Comparison of ENCODE assay signal across 16 mouse cellular contexts in genomic region chr16:96725071-96725724, GRCm38 (mm10).
DNase-seq lines count a peak whose midpoint lies in the region; ATAC-seq and TF ChIP-seq lines count a peak whose summit lies in the region.
"Had no signal": no experiment of that assay in that cellular context is flagged by ENCODE, and none has a peak within 500 bp of the region (broad histone marks: within the 10 kb centered on the region; RNA-seq: fewer than 3 reads in every experiment).

No protein-coding gene starts in this region.

- ATAC-seq in forebrain, embryonic 12.5 days (ENCODE audit: low FRiP score) = peak; percentile 44; the same call in 1 of the 2 replicates
- no peak for ATAC-seq in forebrain, embryonic 11.5 days (replicated peaks; ENCODE audit: low FRiP score)
- ATAC-seq in midbrain, embryonic 14.5 days (ENCODE audit: low FRiP score, low TSS enrichment) = peak; percentile 48
- no peak for ATAC-seq in monocyte, adult 5-6 weeks (replicated peaks; ENCODE audit: insufficient number of reproducible peaks, low FRiP score, low TSS enrichment, poor library complexity, severe bottlenecking)
- ATAC-seq: Patski had no signal

- H3K9me3 ChIP-seq in forebrain, embryonic 12.5 days = no peaks in the 10 kb centered on the region
- no peaks in the 10 kb centered on the region for H3K9me3 ChIP-seq in forebrain, embryonic 11.5 days (ENCODE audit: control insufficient read depth, low read length)
- H3K9me3 ChIP-seq in midbrain, embryonic 14.5 days (ENCODE audit: control insufficient read depth, low read length) = no peaks in the 10 kb centered on the region
- H3K9me3 ChIP-seq: embryonic facial prominence, embryonic 10.5 days had no signal

- DNase-seq in forebrain, embryonic 11.5 days (ENCODE audit: low spot score) = no peak
- no peak for DNase-seq in testis, postnatal 14 days (ENCODE audit: low spot score)
- peak; percentile 89 for DNase-seq in midbrain, embryonic 14.5 days
- no peak for DNase-seq in lung, postnatal 25 days (ENCODE audit: low spot score)
- no peak for DNase-seq in kidney, postnatal 4 days
- DNase-seq: gastrocnemius, adult 2 months; heart, postnatal 14 days; kidney, adult 11 months; kidney, postnatal 25 days; lung, adult 18-20 months; thymus, adult 2 months had no signal

- H3K9ac ChIP-seq in forebrain, embryonic 12.5 days = no peak overlapping the region
- no peak overlapping the region for H3K9ac ChIP-seq in forebrain, embryonic 11.5 days (ENCODE audit: low read length)
- no peak overlapping the region for H3K9ac ChIP-seq in midbrain, embryonic 14.5 days (replicated peaks; ENCODE audit: low read length)

- H3K36me3 ChIP-seq in forebrain, embryonic 12.5 days (replicated peaks) = no peaks in the 10 kb centered on the region
- no peaks in the 10 kb centered on the region for H3K36me3 ChIP-seq in forebrain, embryonic 11.5 days (ENCODE audit: control insufficient read depth, insufficient read depth, low read length)
- no peaks in the 10 kb centered on the region for H3K36me3 ChIP-seq in testis, adult 2 months (ENCODE audit: control insufficient read depth, insufficient read depth, low read length)
- H3K36me3 ChIP-seq in midbrain, embryonic 14.5 days (ENCODE audit: control insufficient read depth, insufficient read depth, low read length) = no peaks in the 10 kb centered on the region
- H3K36me3 ChIP-seq: embryonic facial prominence, embryonic 10.5 days had no signal

- H3K27ac ChIP-seq in forebrain, embryonic 12.5 days = 0 out of 2 replicates have a peak overlapping the region, but pooled peaks have one; percentile 5
- no peak overlapping the region for H3K27ac ChIP-seq in forebrain, embryonic 11.5 days (ENCODE audit: low read depth, low read length)
- H3K27ac ChIP-seq in testis, adult 2 months (ENCODE audit: control insufficient read depth, insufficient read depth, low read depth, low read length) = no peak overlapping the region
- peak overlapping the region; percentile 83 for H3K27ac ChIP-seq in midbrain, embryonic 14.5 days (replicated peaks; ENCODE audit: low read depth, low read length)
- H3K27ac ChIP-seq: embryonic facial prominence, embryonic 10.5 days; gastrocnemius, adult 2 months had no signal

- no peak overlapping the region for H3K4me2 ChIP-seq in forebrain, embryonic 12.5 days
- H3K4me2 ChIP-seq in forebrain, embryonic 11.5 days (ENCODE audit: low read depth, low read length, severe bottlenecking) = no peak overlapping the region
- H3K4me2 ChIP-seq in midbrain, embryonic 14.5 days (ENCODE audit: low read length) = peak overlapping the region; percentile 11; the same call in 1 of the 2 replicates

- 76% methylated on average over 8 of the region's 8 CpGs for WGBS in forebrain, embryonic 12.5 days
- 82% methylated on average over 8 of the region's 8 CpGs for WGBS in forebrain, embryonic 11.5 days
- WGBS in midbrain, embryonic 14.5 days = 55% methylated on average over 8 of the region's 8 CpGs

- H3K4me1 ChIP-seq in forebrain, embryonic 12.5 days = peaks cover 28% of the 10 kb centered on the region
- no peaks in the 10 kb centered on the region; the same call in 1 of the 2 replicates for H3K4me1 ChIP-seq in forebrain, embryonic 11.5 days (replicated peaks; ENCODE audit: control insufficient read depth, insufficient read depth, low read length)
- no peaks in the 10 kb centered on the region for H3K4me1 ChIP-seq in testis, adult 2 months (ENCODE audit: control insufficient read depth, insufficient read depth, low read length)
- H3K4me1 ChIP-seq in midbrain, embryonic 14.5 days (ENCODE audit: control insufficient read depth, insufficient read depth, low read length) = peaks cover 45% of the 10 kb centered on the region
- H3K4me1 ChIP-seq: embryonic facial prominence, embryonic 10.5 days had no signal

- no peak for TF ChIP-seq POLR2A in testis, adult 2 months (IDR thresholded peaks at IDR 0.05; ENCODE audit: control insufficient read depth, low read depth, low read length)

- H3K4me3 ChIP-seq in forebrain, embryonic 12.5 days (replicated peaks) = no peak overlapping the region
- H3K4me3 ChIP-seq in forebrain, embryonic 11.5 days (ENCODE audit: low read depth, low read length) = no peak overlapping the region
- peak overlapping the region; percentile 33 for H3K4me3 ChIP-seq in testis, adult 2 months (ENCODE audit: control insufficient read depth, low read depth, low read length)
- no peak overlapping the region for H3K4me3 ChIP-seq in midbrain, embryonic 14.5 days (replicated peaks; ENCODE audit: low read depth, low read length)
- H3K4me3 ChIP-seq: embryonic facial prominence, embryonic 10.5 days; gastrocnemius, adult 2 months had no signal

- H3K27me3 ChIP-seq in forebrain, embryonic 12.5 days = peaks cover 21% of the 10 kb centered on the region
- H3K27me3 ChIP-seq in forebrain, embryonic 11.5 days (ENCODE audit: control insufficient read depth, insufficient read depth, low read length) = peaks cover 5% of the 10 kb centered on the region
- H3K27me3 ChIP-seq in testis, adult 2 months (ENCODE audit: control insufficient read depth, insufficient read depth, low read length) = no peaks in the 10 kb centered on the region
- H3K27me3 ChIP-seq in midbrain, embryonic 14.5 days (ENCODE audit: control insufficient read depth, insufficient read depth, low read length) = no peaks in the 10 kb centered on the region

- TF ChIP-seq CTCF in testis, adult 2 months (IDR thresholded peaks at IDR 0.05; ENCODE audit: control insufficient read depth, insufficient read depth, insufficient replicate concordance, low read depth, low read length) = no peak

Comparison
In these comparisons a context has a peak if more than half of its experiments do, and no peak if none do; other contexts are left out.
1. ATAC-seq: peak in forebrain, embryonic 12.5 days (single experiment) and midbrain, embryonic 14.5 days (single experiment); none in forebrain, embryonic 11.5 days (single experiment) and monocyte, adult 5-6 weeks (single experiment).
2. H3K27ac ChIP-seq: peak in forebrain, embryonic 12.5 days (single experiment) and midbrain, embryonic 14.5 days (single experiment); none in forebrain, embryonic 11.5 days (single experiment) and testis, adult 2 months (single experiment).